Mouse (Mus musculus): ENCODE data around the gene Cadps2. TPM values are rescaled to one million over a fixed set of nuclear protein-coding genes. Genes with fewer than 3 reads are reported as not detected.
A peak's percentile ranks its signal among the peaks of the same experiment; 100 is the strongest.

Cadps2 gene
- polyA plus RNA-seq, 1 experiment from 2014 or later = 3.2 TPM

DNA sequence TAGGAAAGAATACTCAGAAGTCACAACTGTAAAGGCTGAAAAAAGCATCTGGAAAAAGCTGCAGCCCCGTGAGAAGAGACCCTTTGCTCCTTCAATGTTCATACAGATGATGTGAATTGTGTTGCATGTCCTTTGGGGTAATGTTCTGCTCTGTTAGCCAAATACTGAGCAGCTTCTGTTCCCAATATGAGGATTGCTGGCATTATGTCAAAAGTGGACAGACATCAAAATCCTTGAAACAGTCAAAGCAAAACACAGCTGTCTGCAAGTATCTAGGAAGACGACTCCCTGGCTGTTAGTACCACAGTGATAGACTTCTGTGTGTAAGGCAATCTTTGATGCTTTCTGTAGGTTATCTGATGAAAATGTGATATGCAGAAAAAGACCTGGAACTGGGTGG is 367.4 kb downstream of the Cadps2 start:
- Histone ChIP-seq H3K9me3 (ENCODE audit: control insufficient read depth, low read length) (no peaks in the 10 kb centered on the region), H3K4me1 (ENCODE audit: control insufficient read depth, insufficient read depth, low read length) (no peaks in the 10 kb centered on the region), H3K9ac (ENCODE audit: low read length) (no peak overlapping the region), H3K4me3 (ENCODE audit: low read depth, low read length) (no peak overlapping the region), H3K27me3 (ENCODE audit: control insufficient read depth, insufficient read depth, low read length) (no peaks in the 10 kb centered on the region), H3K4me2 (no peak overlapping the region), H3K36me3 (ENCODE audit: control insufficient read depth, insufficient read depth, low read length) (no peaks in the 10 kb centered on the region), H3K27ac (ENCODE audit: low read depth, low read length) (no peak overlapping the region)
- ATAC-seq (ENCODE audit: low FRiP score) (no peak), DNase-seq (ENCODE audit: low spot score, missing footprints) (no peak)
- WGBS = 78% methylated on average over 2 of the region's 2 CpGs

DNA sequence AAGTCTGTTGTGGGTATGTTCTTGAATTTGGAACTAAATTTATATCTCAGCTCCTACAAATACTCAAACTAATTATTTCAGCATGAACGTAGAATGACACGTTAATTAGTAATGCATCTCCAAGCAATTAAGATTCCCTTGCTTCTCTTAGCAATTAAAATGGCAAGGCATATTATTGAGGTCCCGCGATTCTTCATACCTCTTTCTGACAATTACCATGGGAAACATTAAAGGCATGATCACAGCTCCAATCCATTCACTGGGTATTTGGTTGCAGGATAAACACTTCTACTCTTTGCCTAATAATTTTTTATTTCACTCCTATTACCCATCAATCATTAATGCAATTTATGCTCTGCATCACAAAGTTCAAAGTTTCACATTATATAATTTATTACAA is 371.3 kb downstream of the Cadps2 start:
- H3K9ac ChIP-seq (ENCODE audit: low read length) = no peak overlapping the region
- DNase-seq (ENCODE audit: low spot score, missing footprints) (no peak), ATAC-seq (ENCODE audit: low FRiP score) (no peak)
- no peak overlapping the region for H3K4me3 ChIP-seq (ENCODE audit: low read depth, low read length)
- H3K4me1 ChIP-seq (ENCODE audit: control insufficient read depth, insufficient read depth, low read length) = no peaks in the 10 kb centered on the region
- no peaks in the 10 kb centered on the region for H3K27me3 ChIP-seq (ENCODE audit: control insufficient read depth, insufficient read depth, low read length)
- no peak overlapping the region for H3K4me2 ChIP-seq
- no peaks in the 10 kb centered on the region for H3K9me3 ChIP-seq (ENCODE audit: control insufficient read depth, low read length)
- 85% methylated on average over 4 of the region's 4 CpGs for WGBS
- no peak overlapping the region for H3K27ac ChIP-seq (ENCODE audit: low read depth, low read length)
- H3K36me3 ChIP-seq (ENCODE audit: control insufficient read depth, insufficient read depth, low read length) = no peaks in the 10 kb centered on the region

DNA sequence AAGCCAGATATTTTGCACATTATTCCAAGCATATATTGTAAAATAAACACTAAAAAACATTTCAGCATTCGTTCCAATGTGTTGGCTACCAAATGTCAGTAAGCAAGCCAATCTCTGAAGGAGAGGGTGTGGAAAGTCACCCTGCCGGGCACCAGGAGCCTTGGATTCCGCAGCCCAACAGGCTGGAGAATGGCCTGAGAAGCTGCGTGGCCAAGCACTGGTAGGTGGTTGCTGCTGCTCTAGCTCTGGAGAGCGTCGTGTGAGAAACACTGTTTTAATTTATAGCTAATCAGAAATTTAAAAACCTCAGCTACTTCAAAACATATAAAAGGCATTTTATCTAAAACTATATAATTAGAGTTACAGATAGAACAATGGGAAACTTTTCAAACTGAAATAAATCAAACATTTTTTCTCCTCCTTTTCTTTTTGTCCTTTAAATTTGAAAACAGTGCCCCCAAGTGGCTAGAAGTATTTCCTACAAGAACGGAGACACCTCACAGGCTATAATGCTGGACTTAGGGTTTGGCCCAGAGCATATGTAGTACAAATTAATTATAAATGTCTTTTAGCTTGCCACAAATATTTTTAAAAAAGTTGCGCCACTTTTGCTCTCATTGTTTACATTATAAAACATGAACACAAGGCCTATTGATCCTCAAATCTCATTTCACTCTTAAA is 376.5 kb downstream of the Cadps2 start:
- WGBS = 23% methylated on average over 8 of the region's 8 CpGs
- no peak overlapping the region for H3K27ac ChIP-seq (ENCODE audit: low read depth, low read length)
- no peak overlapping the region for H3K9ac ChIP-seq (ENCODE audit: low read length)
- DNase-seq (ENCODE audit: low spot score, missing footprints) (peak; percentile 94), ATAC-seq (ENCODE audit: low FRiP score) (peak; percentile 79; the same call in 1 of the 2 replicates)
- no peaks in the 10 kb centered on the region for H3K9me3 ChIP-seq (ENCODE audit: control insufficient read depth, low read length)
- H3K4me2 ChIP-seq = no peak overlapping the region
- H3K27me3 ChIP-seq (ENCODE audit: control insufficient read depth, insufficient read depth, low read length) = no peaks in the 10 kb centered on the region
- H3K4me1 ChIP-seq (ENCODE audit: control insufficient read depth, insufficient read depth, low read length) = no peaks in the 10 kb centered on the region
- no peak overlapping the region for H3K4me3 ChIP-seq (ENCODE audit: low read depth, low read length)
- no peaks in the 10 kb centered on the region for H3K36me3 ChIP-seq (ENCODE audit: control insufficient read depth, insufficient read depth, low read length)

DNA sequence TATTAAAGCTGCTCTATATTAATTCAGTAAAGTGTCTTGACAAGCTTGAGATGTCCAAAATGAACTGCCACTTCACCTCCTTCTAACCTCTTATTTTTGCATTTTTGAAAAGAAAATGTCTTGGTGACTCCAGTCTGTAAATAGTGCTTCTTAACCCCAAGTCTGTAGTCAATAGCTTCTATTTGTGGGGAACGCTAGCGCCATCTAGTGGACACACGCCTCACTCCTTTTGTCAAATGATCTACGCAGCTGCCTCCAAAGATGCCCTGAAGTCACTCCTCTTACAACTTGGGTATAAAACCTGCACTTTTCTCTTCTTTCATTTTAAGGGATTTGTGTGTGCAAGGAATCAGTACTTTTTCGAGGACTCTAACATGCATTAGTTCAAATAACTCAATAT is 381.5 kb downstream of the Cadps2 start:
- Histone ChIP-seq H3K4me1 (ENCODE audit: control insufficient read depth, insufficient read depth, low read length) (no peaks in the 10 kb centered on the region), H3K9me3 (ENCODE audit: control insufficient read depth, low read length) (no peaks in the 10 kb centered on the region), H3K36me3 (ENCODE audit: control insufficient read depth, insufficient read depth, low read length) (no peaks in the 10 kb centered on the region), H3K4me3 (ENCODE audit: low read depth, low read length) (no peak overlapping the region), H3K27me3 (ENCODE audit: control insufficient read depth, insufficient read depth, low read length) (no peaks in the 10 kb centered on the region), H3K4me2 (no peak overlapping the region), H3K27ac (ENCODE audit: low read depth, low read length) (no peak overlapping the region), H3K9ac (ENCODE audit: low read length) (no peak overlapping the region)
- WGBS = 4% methylated on average over 5 of the region's 5 CpGs
- peak; percentile 69; the same call in 1 of the 2 replicates for ATAC-seq (ENCODE audit: low FRiP score)
- DNase-seq (ENCODE audit: low spot score, missing footprints) = peak; percentile 97

DNA sequence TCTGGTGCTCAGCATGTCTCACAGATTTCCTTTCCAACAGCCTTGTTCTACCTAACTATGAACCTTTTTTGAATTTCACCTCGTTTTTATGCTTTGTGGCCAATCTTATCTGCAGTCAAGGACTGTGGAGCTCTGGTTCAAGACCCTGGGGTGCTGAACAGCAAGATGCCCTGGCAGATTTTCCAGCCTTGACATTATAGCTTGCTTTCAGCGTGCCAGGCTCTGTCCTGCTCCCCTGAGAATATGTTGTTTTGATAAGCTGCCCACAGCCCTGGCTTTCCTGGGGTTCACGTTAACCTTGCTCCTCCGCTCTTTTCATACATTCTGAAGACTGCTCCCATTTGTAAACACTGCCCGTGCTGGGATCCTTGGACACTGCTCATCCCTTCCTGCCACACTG is 385.3 kb downstream of the Cadps2 start:
- no peak for DNase-seq (ENCODE audit: low spot score, missing footprints)
- H3K9me3 ChIP-seq (ENCODE audit: control insufficient read depth, low read length) = no peaks in the 10 kb centered on the region

DNA sequence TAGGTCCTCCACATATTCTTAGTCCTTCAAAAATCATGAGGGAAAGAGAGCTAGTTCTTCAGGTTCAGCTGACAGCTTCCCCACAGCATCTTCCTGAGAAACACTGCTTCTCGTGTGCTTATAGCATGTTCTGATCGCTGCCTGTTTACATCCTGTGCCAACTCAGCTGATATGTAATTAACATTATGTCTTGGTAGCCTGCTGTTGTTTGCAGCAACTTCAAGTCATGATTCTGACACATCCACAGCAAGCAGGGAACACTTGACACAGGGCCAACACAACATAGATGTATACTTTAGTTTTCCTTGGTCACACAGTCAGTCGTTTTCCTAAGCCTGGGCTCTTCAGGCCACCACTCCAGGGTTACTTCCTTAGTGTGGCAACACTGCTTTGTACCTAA is 399.3 kb downstream of the Cadps2 start:
- Histone ChIP-seq H3K4me2 (no peak overlapping the region), H3K36me3 (ENCODE audit: control insufficient read depth, insufficient read depth, low read length) (no peaks in the 10 kb centered on the region), H3K9ac (ENCODE audit: low read length) (no peak overlapping the region), H3K27me3 (ENCODE audit: control insufficient read depth, insufficient read depth, low read length) (no peaks in the 10 kb centered on the region), H3K4me3 (ENCODE audit: low read depth, low read length) (no peak overlapping the region), H3K4me1 (ENCODE audit: control insufficient read depth, insufficient read depth, low read length) (no peaks in the 10 kb centered on the region), H3K27ac (ENCODE audit: low read depth, low read length) (no peak overlapping the region), H3K9me3 (ENCODE audit: control insufficient read depth, low read length) (no peaks in the 10 kb centered on the region)
- ATAC-seq (ENCODE audit: low FRiP score) = no peak
- DNase-seq (ENCODE audit: low spot score, missing footprints) = no peak
- 77% methylated on average over 3 of the region's 3 CpGs for WGBS

More for the DNA sequence above, 385.3 kb downstream of the Cadps2 start:
- Histone ChIP-seq H3K27me3 (ENCODE audit: control insufficient read depth, insufficient read depth, low read length) (no peaks in the 10 kb centered on the region), H3K4me3 (ENCODE audit: low read depth, low read length) (no peak overlapping the region), H3K9ac (ENCODE audit: low read length) (no peak overlapping the region), H3K4me2 (no peak overlapping the region), H3K36me3 (ENCODE audit: control insufficient read depth, insufficient read depth, low read length) (no peaks in the 10 kb centered on the region), H3K27ac (ENCODE audit: low read depth, low read length) (no peak overlapping the region), H3K4me1 (ENCODE audit: control insufficient read depth, insufficient read depth, low read length) (no peaks in the 10 kb centered on the region)
- WGBS = 57% methylated on average over 5 of the region's 5 CpGs
- no peak for ATAC-seq (ENCODE audit: low FRiP score)

DNA sequence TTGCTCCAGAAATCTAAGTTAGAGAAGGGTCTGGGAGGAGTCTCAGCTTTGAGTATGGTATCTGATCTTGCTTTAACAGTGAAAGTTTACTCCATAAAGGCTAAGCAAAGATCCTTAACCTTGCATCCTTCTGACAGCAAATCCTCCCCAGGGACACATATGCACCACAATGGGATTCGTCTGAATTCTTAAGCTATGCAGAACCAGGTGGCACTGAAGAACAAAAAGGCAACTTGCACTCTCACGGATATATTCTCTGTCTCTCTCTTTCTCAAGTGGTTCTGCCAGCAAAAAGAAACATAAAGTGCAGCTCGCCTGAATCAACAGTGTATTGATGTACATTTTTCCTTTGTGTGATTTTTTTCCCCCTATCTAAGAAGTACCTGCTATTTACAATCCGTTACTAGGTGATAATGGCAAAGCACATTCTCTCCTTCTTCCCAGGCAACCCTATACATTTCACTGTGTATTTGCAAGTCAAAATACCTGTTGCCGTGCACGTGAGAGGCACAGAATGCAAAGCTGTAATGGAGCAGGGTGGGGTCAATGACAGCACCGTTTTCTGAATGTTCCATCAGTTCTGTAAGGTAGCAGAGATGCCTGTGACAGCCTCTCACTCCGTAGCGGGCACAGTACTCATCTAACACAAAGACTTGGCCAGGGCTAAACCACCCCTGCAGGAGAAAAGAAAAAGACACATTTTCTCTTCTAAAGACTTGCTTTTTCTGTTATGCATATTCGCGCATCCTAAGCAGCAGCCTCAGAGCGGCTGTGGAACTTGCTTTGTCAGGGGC is 428.8 kb downstream of the Cadps2 start:
- H3K27ac ChIP-seq (ENCODE audit: low read depth, low read length) = no peak overlapping the region

DNA sequence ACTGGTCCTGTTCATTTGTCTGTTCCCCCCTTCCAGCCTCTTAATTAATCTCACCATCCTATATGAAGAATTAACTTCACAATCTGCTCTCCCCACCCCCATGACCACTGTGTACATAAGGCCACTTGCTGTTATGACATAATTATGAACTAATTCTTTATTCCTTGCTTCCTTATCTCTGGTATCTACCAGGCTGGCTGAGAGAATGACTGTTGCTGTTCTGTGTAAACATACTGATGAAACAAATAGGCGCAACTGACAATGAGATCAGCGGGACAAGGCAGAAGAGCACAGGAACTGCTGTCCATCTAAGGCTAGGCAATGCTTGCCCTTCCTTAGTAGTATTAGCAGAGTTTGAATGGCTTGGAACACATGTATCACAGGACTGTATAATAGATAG is 445.1 kb downstream of the Cadps2 start:
- ATAC-seq (ENCODE audit: low FRiP score) = no peak
- WGBS = 93% methylated on average over 2 of the region's 2 CpGs
- Histone ChIP-seq H3K4me2 (no peak overlapping the region), H3K27ac (ENCODE audit: low read depth, low read length) (no peak overlapping the region), H3K4me3 (ENCODE audit: low read depth, low read length) (no peak overlapping the region), H3K36me3 (ENCODE audit: control insufficient read depth, insufficient read depth, low read length) (no peaks in the 10 kb centered on the region), H3K9me3 (ENCODE audit: control insufficient read depth, low read length) (no peaks in the 10 kb centered on the region), H3K27me3 (ENCODE audit: control insufficient read depth, insufficient read depth, low read length) (no peaks in the 10 kb centered on the region), H3K4me1 (ENCODE audit: control insufficient read depth, insufficient read depth, low read length) (no peaks in the 10 kb centered on the region), H3K9ac (ENCODE audit: low read length) (no peak overlapping the region)
- no peak for DNase-seq (ENCODE audit: low spot score, missing footprints)

More for the DNA sequence above, 428.8 kb downstream of the Cadps2 start:
- DNase-seq (ENCODE audit: low spot score, missing footprints) = no peak
- Histone ChIP-seq H3K4me2 (peak overlapping the region; percentile 32; the same call in 1 of the 2 replicates), H3K27me3 (ENCODE audit: control insufficient read depth, insufficient read depth, low read length) (no peaks in the 10 kb centered on the region), H3K36me3 (ENCODE audit: control insufficient read depth, insufficient read depth, low read length) (no peaks in the 10 kb centered on the region), H3K9me3 (ENCODE audit: control insufficient read depth, low read length) (no peaks in the 10 kb centered on the region), H3K4me3 (ENCODE audit: low read depth, low read length) (no peak overlapping the region), H3K9ac (ENCODE audit: low read length) (no peak overlapping the region), H3K4me1 (ENCODE audit: control insufficient read depth, insufficient read depth, low read length) (peaks cover 7% of the 10 kb centered on the region; the same call in 1 of the 2 replicates)
- WGBS = 6% methylated on average over 12 of the region's 12 CpGs
- peak; percentile 52; the same call in 1 of the 2 replicates for ATAC-seq (ENCODE audit: low FRiP score)

DNA sequence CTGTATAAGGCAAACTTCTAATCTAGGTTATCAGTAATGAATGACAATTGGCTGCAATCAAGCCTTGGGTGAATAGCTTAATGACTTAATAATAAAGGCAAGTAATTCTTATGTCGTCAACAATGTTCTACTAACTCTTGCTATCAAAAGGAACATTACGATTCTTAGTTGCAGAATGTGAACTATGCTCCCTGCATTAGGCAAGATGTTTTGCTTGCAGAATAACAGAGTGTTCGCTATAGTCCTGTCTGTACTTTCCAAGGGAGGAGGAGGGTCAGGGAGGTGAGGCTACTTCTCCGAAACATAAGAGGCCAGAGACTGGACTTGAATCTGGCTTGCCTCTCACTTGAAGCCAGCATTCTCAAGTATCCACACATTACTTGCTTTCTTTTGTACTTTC is 446.5 kb downstream of the Cadps2 start:
- no peaks in the 10 kb centered on the region for H3K4me1 ChIP-seq (ENCODE audit: control insufficient read depth, insufficient read depth, low read length)
- H3K9me3 ChIP-seq (ENCODE audit: control insufficient read depth, low read length) = no peaks in the 10 kb centered on the region
- DNase-seq (ENCODE audit: low spot score, missing footprints) (no peak), ATAC-seq (ENCODE audit: low FRiP score) (no peak)
- no peak overlapping the region for H3K27ac ChIP-seq (ENCODE audit: low read depth, low read length)
- WGBS = 90% methylated on average over 4 of the region's 4 CpGs
- H3K27me3 ChIP-seq (ENCODE audit: control insufficient read depth, insufficient read depth, low read length) = peaks cover 5% of the 10 kb centered on the region; the same call in 1 of the 2 replicates
- no peak overlapping the region for H3K4me3 ChIP-seq (ENCODE audit: low read depth, low read length)
- no peak overlapping the region for H3K4me2 ChIP-seq
- H3K36me3 ChIP-seq (ENCODE audit: control insufficient read depth, insufficient read depth, low read length) = no peaks in the 10 kb centered on the region
- no peak overlapping the region for H3K9ac ChIP-seq (ENCODE audit: low read length)
